Mouse (Mus musculus) forebrain, embryonic 16.5 days (tissue): ENCODE results near the gene Rragc. TPM values are rescaled to one million over a fixed set of nuclear protein-coding genes. Genes with fewer than 3 reads are reported as not detected.

Experiments
- ATAC-seq: fragments of 200-750 bp; cut with Nextera tagmentation; 2 replicates; pipeline ENCODE4 v1.8.0; 2017; ENCODE audit warnings: mild to moderate bottlenecking, moderate library complexity
- H3K27ac ChIP-seq: fragments of 300-500 bp; sonication (generic); 2 replicates; pipeline ENCODE4 v1.5.1; 2014; ENCODE audit warnings: low read length, control low read depth
- H3K27me3 ChIP-seq: fragments of 300-500 bp; sonication (generic); replicated peaks from 2 replicates; pipeline ENCODE4 v1.6.1; 2014; ENCODE audit warnings: low read length; ENCODE audit not compliant: control insufficient read depth, insufficient read depth
- H3K36me3 ChIP-seq: fragments of 300-500 bp; sonication (generic); 2 replicates; pipeline ENCODE4 v1.6.1; 2014; ENCODE audit not compliant: control insufficient read depth, insufficient read depth
- H3K4me1 ChIP-seq: fragments of 300-500 bp; sonication (generic); replicated peaks from 2 replicates; pipeline ENCODE4 v1.6.1; 2014; ENCODE audit warnings: low read length; ENCODE audit not compliant: control insufficient read depth, insufficient read depth
- H3K4me2 ChIP-seq: fragments of 300-500 bp; sonication (generic); 2 replicates; pipeline ENCODE4 v1.6.1; 2014; ENCODE audit warnings: mild to moderate bottlenecking, low read length, control low read depth
- H3K4me3 ChIP-seq: fragments of 300-500 bp; sonication (generic); replicated peaks from 2 replicates; pipeline ENCODE4 v1.5.1; 2014; ENCODE audit warnings: mild to moderate bottlenecking, low read length, control low read depth
- H3K9ac ChIP-seq: fragments of 300-500 bp; sonication (generic); replicated peaks from 2 replicates; pipeline ENCODE4 v1.6.1; 2014; ENCODE audit warnings: low read depth, low read length, control low read depth
- H3K9me3 ChIP-seq: fragments of 300-500 bp; sonication (generic); 2 replicates; pipeline ENCODE4 v1.6.1; 2016; ENCODE audit warnings: low read length; ENCODE audit not compliant: control insufficient read depth
- WGBS: fragments of 180-500 bp; shearing (Covaris S2); extraction: QIAGEN DNeasy Blood & Tissue Kit; methylation state at CpG from one replicate; pipeline ENCODE4 v1.1.7; 2014; 5-methylcytosine and 5-hydroxymethylcytosine counted together
- polyA plus RNA-seq: library from polyadenylated mRNA; unstranded; fragments of >200 nt; fragmentation: Nextera tagmentation; extraction: Ambion mirVana; gene quantifications from 2 replicates; pipeline ENCODE4 v1.2.1, GENCODE M21; 2015

Rragc gene
- polyA plus RNA-seq, 1 experiment from 2014 or later, result 44.7 TPM

DNA sequence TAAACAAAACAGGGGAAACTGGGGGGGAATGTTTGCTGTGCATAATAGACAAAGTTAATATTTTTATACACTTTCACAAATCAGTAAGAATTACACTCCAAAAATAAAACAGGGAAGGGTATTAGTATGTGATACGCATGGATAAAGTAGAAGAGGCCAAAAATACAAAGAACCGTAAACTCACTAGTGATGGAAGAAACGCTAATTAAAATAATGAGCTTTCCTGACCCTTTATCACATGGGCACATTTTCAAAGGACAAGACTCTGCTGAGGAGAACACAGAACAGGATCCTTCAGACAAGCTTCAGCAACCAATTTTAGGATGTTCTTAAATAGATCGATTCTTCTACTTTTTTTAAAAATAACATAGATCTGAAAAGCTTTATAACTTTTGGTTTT, 29.5 kb downstream of the Rragc start:
- WGBS, result 55% methylated on average over 4 of the region's 4 CpGs
- no peak overlapping the region for H3K9ac ChIP-seq
- H3K4me3 ChIP-seq, result no peak overlapping the region
- H3K36me3 ChIP-seq, result no peaks in the 10 kb centered on the region
- no peaks in the 10 kb centered on the region for H3K27me3 ChIP-seq
- H3K4me1 ChIP-seq, result no peaks in the 10 kb centered on the region
- H3K4me2 ChIP-seq, result no peak overlapping the region
- no peak for ATAC-seq
- H3K27ac ChIP-seq, result no peak overlapping the region
- no peaks in the 10 kb centered on the region for H3K9me3 ChIP-seq

GRCm38 (mm10) chr4:123947149-123947548, 29.9 kb downstream of the Rragc start:
- no peak overlapping the region for H3K4me2 ChIP-seq
- no peak overlapping the region for H3K4me3 ChIP-seq
- no peak overlapping the region for H3K27ac ChIP-seq
- H3K9me3 ChIP-seq, result no peaks in the 10 kb centered on the region
- no peak for ATAC-seq
- H3K27me3 ChIP-seq, result no peaks in the 10 kb centered on the region
- WGBS, result 66% methylated on average over 5 of the region's 5 CpGs
- no peaks in the 10 kb centered on the region for H3K36me3 ChIP-seq
- no peak overlapping the region for H3K9ac ChIP-seq
- H3K4me1 ChIP-seq, result no peaks in the 10 kb centered on the region

DNA sequence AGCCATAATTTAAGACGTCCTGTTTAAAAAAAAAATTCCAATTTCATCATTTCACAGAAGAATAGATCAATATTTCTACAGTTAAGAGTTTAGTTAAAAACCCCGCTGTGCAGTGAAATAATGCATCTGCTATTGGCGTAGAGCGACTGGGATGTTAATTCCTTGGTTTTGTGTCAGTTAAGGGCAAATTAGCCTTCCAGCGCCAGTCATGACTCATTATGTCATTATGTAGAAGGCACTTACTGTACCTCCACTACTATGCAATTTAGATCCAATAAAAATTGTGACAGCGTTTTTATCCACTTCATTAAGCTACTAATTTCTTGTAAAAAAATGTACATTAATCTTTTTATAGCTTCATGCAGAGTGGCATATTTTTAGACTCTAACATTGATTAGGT, 31.7 kb downstream of the Rragc start:
- Histone ChIP-seq H3K9ac (no peak overlapping the region), H3K27ac (no peak overlapping the region), H3K4me1 (no peaks in the 10 kb centered on the region), H3K36me3 (no peaks in the 10 kb centered on the region), H3K9me3 (no peaks in the 10 kb centered on the region), H3K27me3 (no peaks in the 10 kb centered on the region), H3K4me3 (no peak overlapping the region), H3K4me2 (no peak overlapping the region)
- peak; percentile 55; the same call in 1 of the 2 replicates for ATAC-seq
- WGBS, result 46% methylated on average over 6 of the region's 6 CpGs

- Histone ChIP-seq H3K36me3 (no peaks in the 10 kb centered on the region), H3K27ac (no peak overlapping the region), H3K4me2 (no peak overlapping the region), H3K4me1 (no peaks in the 10 kb centered on the region), H3K4me3 (no peak overlapping the region), H3K9me3 (no peaks in the 10 kb centered on the region), H3K27me3 (no peaks in the 10 kb centered on the region), H3K9ac (no peak overlapping the region)
- ATAC-seq, result no peak
- WGBS, result 84% methylated on average over 10 of the region's 10 CpGs
Measured at GRCm38 (mm10) chr4:123949649-123950048, 32.4 kb downstream of the Rragc start.

DNA sequence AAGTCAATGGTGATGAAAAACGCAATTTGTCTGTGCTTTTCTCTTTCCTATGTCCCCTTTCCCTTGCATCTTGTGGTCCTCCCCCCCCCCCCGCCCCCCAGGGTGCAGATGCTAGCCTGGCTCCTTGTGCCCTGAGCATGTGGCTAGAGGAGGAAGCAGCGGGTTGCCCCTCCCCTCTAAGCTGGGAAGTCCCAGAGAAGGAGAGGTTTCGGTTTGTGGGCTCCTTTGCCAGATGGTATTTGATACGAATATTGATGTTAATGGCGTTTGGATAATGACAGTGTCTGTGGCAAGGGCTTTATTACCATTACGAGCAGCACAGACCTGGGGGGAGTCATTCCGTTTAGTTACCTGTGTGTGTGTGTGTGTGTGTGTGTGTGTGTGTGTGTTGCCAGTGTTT, 34.8 kb downstream of the Rragc start:
- Histone ChIP-seq H3K9ac (no peak overlapping the region), H3K27ac (no peak overlapping the region), H3K9me3 (no peaks in the 10 kb centered on the region), H3K4me3 (no peak overlapping the region), H3K36me3 (no peaks in the 10 kb centered on the region), H3K27me3 (peaks cover 4% of the 10 kb centered on the region; the same call in 1 of the 2 replicates), H3K4me1 (peaks cover 8% of the 10 kb centered on the region), H3K4me2 (no peak overlapping the region)
- no peak for ATAC-seq
- 41% methylated on average over 8 of the region's 8 CpGs for WGBS

- 5% methylated on average over 31 of the region's 31 CpGs for WGBS
- Histone ChIP-seq H3K4me3 (peak overlapping the region; percentile 26), H3K4me2 (peak overlapping the region; percentile 50), H3K27ac (no peak overlapping the region), H3K4me1 (peaks cover 16% of the 10 kb centered on the region), H3K9ac (peak overlapping the region; percentile 51), H3K36me3 (no peaks in the 10 kb centered on the region), H3K9me3 (no peaks in the 10 kb centered on the region), H3K27me3 (peaks cover 4% of the 10 kb centered on the region; the same call in 1 of the 2 replicates)
- ATAC-seq, result peak; percentile 93
Measured at GRCm38 (mm10) chr4:123956703-123957491, 39.7 kb downstream of the Rragc start.

DNA sequence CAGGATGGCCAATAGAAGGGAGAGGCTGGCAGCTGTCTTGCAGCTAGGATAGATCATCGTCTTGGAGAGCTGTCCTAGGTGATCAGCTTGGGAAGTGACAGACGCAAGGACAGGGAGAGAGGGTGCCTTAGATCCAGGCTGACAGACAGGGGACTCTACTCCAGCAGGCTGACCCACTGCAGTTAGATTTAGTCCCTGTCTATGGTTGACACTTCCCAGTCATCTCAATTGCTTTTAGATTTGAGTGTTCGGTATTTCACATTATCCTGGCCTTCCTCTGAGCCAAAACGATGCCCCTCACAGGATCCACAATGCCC, 40.2 kb downstream of the Rragc start:
- H3K9ac ChIP-seq, result 0 out of 2 replicates have a peak overlapping the region, but pooled peaks have one; percentile 3
- peaks cover 4% of the 10 kb centered on the region; the same call in 1 of the 2 replicates for H3K27me3 ChIP-seq
- H3K27ac ChIP-seq, result no peak overlapping the region
- 58% methylated on average over 4 of the region's 4 CpGs for WGBS
- H3K36me3 ChIP-seq, result no peaks in the 10 kb centered on the region
- H3K4me2 ChIP-seq, result peak overlapping the region; percentile 50
- no peak overlapping the region; the same call in 1 of the 2 replicates for H3K4me3 ChIP-seq
- H3K4me1 ChIP-seq, result peaks cover 16% of the 10 kb centered on the region
- H3K9me3 ChIP-seq, result no peaks in the 10 kb centered on the region
- peak; percentile 63 for ATAC-seq

DNA sequence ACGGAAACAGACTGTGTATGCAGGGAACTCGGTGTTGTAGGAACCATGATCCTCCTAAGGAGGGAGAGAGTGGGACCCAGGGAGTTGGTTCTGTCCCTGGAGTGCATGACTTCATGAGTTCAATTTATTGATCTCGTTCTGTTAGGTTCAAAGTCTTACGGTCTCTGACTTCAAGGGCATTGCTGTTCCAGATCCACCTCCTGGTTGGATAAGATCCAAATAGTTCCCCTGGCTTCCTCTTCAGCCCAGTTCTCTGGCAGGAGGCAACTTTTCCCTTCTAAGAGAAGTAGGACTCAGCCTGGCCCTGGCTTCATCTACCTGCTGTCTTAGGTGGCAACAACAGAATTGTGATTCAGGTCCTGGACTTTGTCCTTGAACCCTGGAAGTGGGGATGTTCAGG, 40.6 kb downstream of the Rragc start:
- Histone ChIP-seq H3K4me2 (no peak overlapping the region), H3K4me3 (no peak overlapping the region), H3K9ac (no peak overlapping the region), H3K36me3 (no peaks in the 10 kb centered on the region), H3K4me1 (peaks cover 18% of the 10 kb centered on the region), H3K9me3 (no peaks in the 10 kb centered on the region), H3K27ac (no peak overlapping the region), H3K27me3 (peaks cover 4% of the 10 kb centered on the region; the same call in 1 of the 2 replicates)
- WGBS, result 73% methylated on average over 4 of the region's 4 CpGs
- no peak; the same call in 1 of the 2 replicates for ATAC-seq

DNA sequence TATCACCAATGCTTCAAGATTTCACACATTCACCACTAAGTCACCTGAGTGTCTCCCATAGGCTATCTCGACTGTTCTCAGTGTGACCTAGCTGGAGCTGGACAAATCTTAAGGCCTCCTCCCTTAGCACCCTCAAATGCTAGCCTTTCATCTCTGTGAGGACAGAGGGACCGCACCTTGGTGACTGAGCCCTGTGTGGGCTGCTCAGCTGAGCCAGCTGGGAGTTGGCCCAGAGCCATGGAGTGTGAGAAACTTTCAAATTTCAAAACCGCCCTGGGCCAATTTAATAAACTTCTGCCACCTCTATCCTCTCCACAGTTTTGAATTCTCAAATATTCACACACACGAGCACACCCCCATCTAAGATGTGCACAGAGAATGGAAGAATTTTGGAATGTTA, 43.7 kb downstream of the Rragc start:
- peaks cover 20% of the 10 kb centered on the region for H3K4me1 ChIP-seq
- no peak overlapping the region for H3K4me3 ChIP-seq
- no peak overlapping the region for H3K9ac ChIP-seq
- no peaks in the 10 kb centered on the region for H3K9me3 ChIP-seq
- no peaks in the 10 kb centered on the region for H3K36me3 ChIP-seq
- peaks cover 2% of the 10 kb centered on the region; the same call in 1 of the 2 replicates for H3K27me3 ChIP-seq
- WGBS, result 56% methylated on average over 4 of the region's 4 CpGs
- H3K27ac ChIP-seq, result no peak overlapping the region
- no peak for ATAC-seq
- no peak overlapping the region for H3K4me2 ChIP-seq
